Mouse (Mus musculus): Measurements from ENCODE around the gene Nthl1. TPM values are rescaled to one million over a fixed set of nuclear protein-coding genes. Genes with fewer than 3 reads are reported as not detected.

Gene Nthl1
- polyA plus RNA-seq (2012; rRNA removed) = 13.9 and 14.3 TPM in 2 replicates

DNA sequence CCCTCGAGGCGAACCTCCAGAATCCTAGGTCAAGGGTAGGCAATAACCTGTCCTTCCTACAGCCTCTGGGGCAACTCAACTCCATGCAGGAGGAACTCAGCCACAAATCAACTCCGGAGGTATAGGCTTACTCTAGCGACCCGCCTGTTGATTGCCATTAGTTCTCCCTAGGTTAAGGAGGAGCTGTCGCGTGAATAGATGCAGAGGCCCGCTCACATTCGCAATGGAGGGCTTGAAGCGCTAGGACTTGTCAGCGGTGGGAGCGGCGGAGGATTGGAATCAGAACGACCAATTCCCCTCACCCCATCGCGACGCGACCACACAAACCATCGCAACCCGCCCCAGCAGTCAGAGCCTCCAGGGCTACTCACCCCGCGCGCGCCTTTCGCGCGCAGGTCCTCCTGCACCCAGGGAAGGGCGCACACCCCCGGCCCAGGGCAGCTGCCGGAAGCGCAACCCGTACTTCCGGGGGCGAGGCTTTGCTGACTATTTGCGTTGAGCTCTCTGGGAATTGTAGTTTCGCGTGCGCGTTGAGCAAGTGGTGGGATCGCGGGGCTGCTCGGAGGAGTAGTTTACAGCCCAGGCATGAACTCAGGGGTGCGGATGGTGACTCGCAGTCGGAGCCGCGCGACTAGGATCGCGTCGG is at the start of gene Nthl1, which contains the start of gene Tsc2:
TSS of gene Nthl1 (plus strand) at position 514 of the 646 bp plus-strand sequence.
TSS of gene Tsc2 (minus strand) at position 464 of the 646 bp plus-strand sequence.

DNA sequence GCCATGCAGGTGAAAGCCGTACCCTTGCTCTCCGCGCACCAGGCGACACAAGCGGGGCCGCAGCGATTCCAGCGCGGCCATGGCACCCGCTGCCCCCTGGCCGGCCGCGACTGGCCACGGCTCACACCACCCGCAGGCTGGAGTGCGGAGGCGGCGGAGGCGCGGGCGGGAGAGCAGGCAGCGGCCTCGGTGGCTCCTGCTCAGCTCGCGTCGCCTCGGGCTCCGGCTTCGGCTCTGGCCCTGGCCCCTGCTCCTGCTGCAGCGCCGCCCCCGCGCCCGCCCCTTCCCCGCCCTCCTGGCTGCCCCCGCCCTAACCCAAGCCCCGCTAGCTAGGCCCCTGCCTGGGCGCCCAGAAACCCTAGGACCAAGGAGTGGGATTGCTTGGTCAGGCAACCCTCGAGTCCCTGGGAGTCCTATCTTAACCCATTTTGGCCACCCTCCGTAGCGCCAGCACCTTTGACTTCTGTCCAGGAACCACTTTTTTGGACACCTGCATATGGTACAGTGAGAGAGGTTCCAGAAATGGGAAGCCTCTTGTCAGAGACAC is 17.7 kb downstream of the Nthl1 start, which contains the start of gene Slc9a3r2:
TSS of gene Slc9a3r2 (minus strand) at position 258 of the 547 bp plus-strand sequence.

DNA sequence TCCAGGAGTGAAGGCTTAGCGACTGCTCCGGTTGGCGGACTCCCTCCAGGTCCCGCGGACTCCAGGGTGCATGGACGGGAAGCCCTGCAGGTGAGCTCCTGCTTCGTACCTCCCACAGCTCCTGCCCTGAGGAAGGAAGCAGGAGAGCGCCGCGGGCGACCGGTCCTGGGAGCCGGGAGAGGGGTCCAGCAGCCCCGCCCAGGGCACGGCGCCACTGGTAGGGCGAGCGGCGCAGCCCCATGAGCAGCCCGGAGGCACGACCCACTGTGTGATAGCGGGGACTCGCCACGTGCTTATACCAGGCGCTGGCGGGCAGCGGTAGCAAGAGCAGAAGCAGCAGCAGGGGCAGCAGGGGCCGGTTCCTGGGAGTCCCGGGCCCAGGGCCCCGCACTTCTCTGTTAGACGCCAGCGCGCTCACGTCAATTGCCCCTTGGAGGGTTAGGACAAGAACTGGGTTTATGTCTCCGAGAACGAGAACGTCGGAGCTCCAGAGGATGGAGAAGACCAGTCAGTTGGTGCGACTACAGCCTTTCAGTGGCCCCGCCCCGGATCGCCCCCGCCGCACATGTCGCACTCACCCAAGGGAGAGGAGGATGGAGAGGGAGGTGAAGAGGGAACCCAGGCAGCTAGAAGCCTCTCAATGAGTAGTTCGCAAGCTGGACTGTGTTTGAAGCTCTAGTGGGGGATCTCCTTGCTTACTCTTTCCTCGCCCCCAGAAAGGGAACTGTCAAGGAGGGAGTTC is 25.7 kb downstream of the Nthl1 start, which contains the start of gene Npw:
TSS of gene Npw (minus strand) at position 441 of the 742 bp plus-strand sequence.

DNA sequence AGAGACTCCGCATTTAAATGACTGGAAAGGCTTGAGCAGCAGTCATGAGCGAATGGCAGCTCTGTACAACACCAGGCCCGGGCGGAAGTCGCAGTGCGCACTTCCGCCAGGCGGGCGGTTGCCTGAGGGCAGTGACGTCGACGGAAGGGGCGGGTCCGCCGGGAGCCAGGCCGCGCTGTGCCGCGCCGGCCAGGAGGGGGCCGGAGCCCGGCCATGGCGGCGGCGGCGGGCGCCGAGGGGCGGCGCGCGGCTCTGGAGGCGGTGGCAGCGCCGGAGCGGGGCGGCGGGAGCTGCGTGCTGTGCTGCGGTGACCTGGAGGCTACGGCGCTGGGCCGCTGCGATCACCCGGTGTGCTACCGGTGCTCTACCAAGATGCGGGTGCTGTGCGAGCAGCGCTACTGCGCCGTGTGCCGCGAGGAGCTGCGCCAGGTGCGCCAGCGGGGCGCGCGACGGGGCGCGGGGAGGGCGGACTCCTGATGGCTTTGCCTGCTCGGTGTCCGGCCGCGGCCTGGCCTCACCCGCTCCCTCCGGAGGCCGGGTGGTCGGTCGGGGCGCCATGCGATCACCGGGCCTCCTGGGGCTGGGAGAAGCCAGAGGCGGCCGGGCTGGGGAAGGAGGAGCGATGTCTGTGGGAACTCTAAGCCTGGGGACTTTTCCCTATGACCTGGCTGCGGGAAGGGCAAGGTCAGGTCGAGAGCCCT is 37.2 kb downstream of the Nthl1 start, which contains the start of gene Zfp598:
TSS of gene Zfp598 (plus strand) at position 143 of the 701 bp plus-strand sequence.

Other genes with a start within 250 kb of the Nthl1 start
- gene Rnps1, start 218.1 kb upstream of the Nthl1 start, polyA plus RNA-seq (2012; rRNA removed) = 342 and 369 TPM in 2 replicates
- gene Eci1, start 206.0 kb upstream of the Nthl1 start, polyA plus RNA-seq (2012; rRNA removed) = 21.5 and 23.7 TPM in 2 replicates
- 31.0 and 36.4 TPM in 2 replicates for gene Dnase1l2, start 189.6 kb upstream of the Nthl1 start, polyA plus RNA-seq (2012; rRNA removed)
- 80.4 and 89.3 TPM in 2 replicates for gene E4f1, start 162.4 kb upstream of the Nthl1 start, polyA plus RNA-seq (2012; rRNA removed)
- 51.9 and 56.2 TPM in 2 replicates for gene Pgp, start 162.3 kb upstream of the Nthl1 start, polyA plus RNA-seq (2012; rRNA removed)
- 0.67 and 1.4 TPM in 2 replicates for gene Bricd5, start 158.8 kb upstream of the Nthl1 start, polyA plus RNA-seq (2012; rRNA removed)
- 40.6 TPM in 2 replicates for gene Mlst8, start 153.6 kb upstream of the Nthl1 start, polyA plus RNA-seq (2012; rRNA removed)
- gene Caskin1, start 144.1 kb upstream of the Nthl1 start, polyA plus RNA-seq (2012; rRNA removed) = 109 and 125 TPM in 2 replicates
- 317 and 344 TPM in 2 replicates for gene Traf7, start 104.7 kb upstream of the Nthl1 start, polyA plus RNA-seq (2012; rRNA removed)
- 14.9 and 17.8 TPM in 2 replicates for gene Rab26, start 98.5 kb upstream of the Nthl1 start, polyA plus RNA-seq (2012; rRNA removed)
- gene Pkd1, start 82.8 kb upstream of the Nthl1 start, polyA plus RNA-seq (2012; rRNA removed) = 72.1 and 73.5 TPM in 2 replicates
- 152 and 155 TPM in 2 replicates for gene Tsc2, start 50 bp upstream of the Nthl1 start, polyA plus RNA-seq (2012; rRNA removed)
- 48.9 and 51.1 TPM in 2 replicates for gene Slc9a3r2, start 17.6 kb downstream of the Nthl1 start, polyA plus RNA-seq (2012; rRNA removed)
- 0.31 and 0.40 TPM in 2 replicates for gene Npw, start 25.8 kb downstream of the Nthl1 start, polyA plus RNA-seq (2012; rRNA removed)
- 73.8 and 74.1 TPM in 2 replicates for gene Zfp598, start 37.0 kb downstream of the Nthl1 start, polyA plus RNA-seq (2012; rRNA removed)
- gene Syngr3, start 57.3 kb downstream of the Nthl1 start, polyA plus RNA-seq (2012; rRNA removed) = 153 and 170 TPM in 2 replicates
- gene Gfer, start 63.5 kb downstream of the Nthl1 start, polyA plus RNA-seq (2012; rRNA removed) = 28.7 and 30.4 TPM in 2 replicates
- 7.4 and 8.2 TPM in 2 replicates for gene Noxo1, start 63.6 kb downstream of the Nthl1 start, polyA plus RNA-seq (2012; rRNA removed)
- gene Tbl3, start 75.0 kb downstream of the Nthl1 start, polyA plus RNA-seq (2012; rRNA removed) = 63.2 and 66.6 TPM in 2 replicates
- 0.28 TPM in 2 replicates for gene Rnf151, start 85.4 kb downstream of the Nthl1 start, polyA plus RNA-seq (2012; rRNA removed)
- gene Rps2, start 85.4 kb downstream of the Nthl1 start, polyA plus RNA-seq (2012; rRNA removed) = 1,636 and 1,660 TPM in 2 replicates
- 265 and 272 TPM in 2 replicates for gene Ndufb10, start 91.8 kb downstream of the Nthl1 start, polyA plus RNA-seq (2012; rRNA removed)
- 0.08 and 0.35 TPM in 2 replicates for gene Rpl3l, start 95.1 kb downstream of the Nthl1 start, polyA plus RNA-seq (2012; rRNA removed)
- gene Msrb1, start 104.0 kb downstream of the Nthl1 start, polyA plus RNA-seq (2012; rRNA removed) = 36.6 and 37.8 TPM in 2 replicates
- gene Hs3st6, start 120.3 kb downstream of the Nthl1 start, polyA plus RNA-seq (2012; rRNA removed) = 0.18 and 0.32 TPM in 2 replicates
- gene Meiob, start 171.6 kb downstream of the Nthl1 start, polyA plus RNA-seq (2012; rRNA removed) = not detected in 2 replicates
- gene Hagh, start 207.5 kb downstream of the Nthl1 start, polyA plus RNA-seq (2012; rRNA removed) = 53.3 and 54.8 TPM in 2 replicates
- gene Fahd1, start 217.7 kb downstream of the Nthl1 start, polyA plus RNA-seq (2012; rRNA removed) = 17.5 and 18.2 TPM in 2 replicates
- 0.04 TPM in 2 replicates for gene Igfals, start 233.3 kb downstream of the Nthl1 start, polyA plus RNA-seq (2012; rRNA removed)